Mouse (Mus musculus): ENCODE data around the gene Negr1.

Negr1 gene

GRCm38 (mm10) chr3:156561524-156562423 is at the start of gene Negr1:
Gene Negr1, plus strand, starts transcription at chr3:156561794.
- DNase-seq: peak; percentile 87

DNA sequence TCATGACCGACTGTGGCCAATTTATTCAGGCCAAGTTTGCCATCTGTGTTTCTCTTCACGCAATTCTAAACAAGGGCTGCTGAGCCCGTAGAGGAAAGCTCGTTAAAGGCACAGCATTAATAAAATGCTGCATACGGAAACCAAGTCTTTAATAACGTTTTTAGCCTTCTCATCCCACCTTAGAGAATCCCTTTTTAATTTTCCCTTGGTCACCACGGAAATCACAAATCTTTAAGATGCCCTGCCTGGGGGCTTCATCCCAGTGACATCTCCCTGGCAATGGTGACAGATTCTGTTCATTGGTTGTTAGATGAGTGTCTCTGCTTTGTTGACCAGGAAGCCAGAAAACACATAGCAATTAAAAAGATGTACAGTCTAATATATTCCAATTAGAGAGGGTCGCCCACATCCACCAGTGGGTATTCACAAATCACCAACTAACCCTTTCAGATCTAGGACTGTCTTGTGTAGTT is 35.1 kb upstream of the Negr1 start:
- DNase-seq: no peak

DNA sequence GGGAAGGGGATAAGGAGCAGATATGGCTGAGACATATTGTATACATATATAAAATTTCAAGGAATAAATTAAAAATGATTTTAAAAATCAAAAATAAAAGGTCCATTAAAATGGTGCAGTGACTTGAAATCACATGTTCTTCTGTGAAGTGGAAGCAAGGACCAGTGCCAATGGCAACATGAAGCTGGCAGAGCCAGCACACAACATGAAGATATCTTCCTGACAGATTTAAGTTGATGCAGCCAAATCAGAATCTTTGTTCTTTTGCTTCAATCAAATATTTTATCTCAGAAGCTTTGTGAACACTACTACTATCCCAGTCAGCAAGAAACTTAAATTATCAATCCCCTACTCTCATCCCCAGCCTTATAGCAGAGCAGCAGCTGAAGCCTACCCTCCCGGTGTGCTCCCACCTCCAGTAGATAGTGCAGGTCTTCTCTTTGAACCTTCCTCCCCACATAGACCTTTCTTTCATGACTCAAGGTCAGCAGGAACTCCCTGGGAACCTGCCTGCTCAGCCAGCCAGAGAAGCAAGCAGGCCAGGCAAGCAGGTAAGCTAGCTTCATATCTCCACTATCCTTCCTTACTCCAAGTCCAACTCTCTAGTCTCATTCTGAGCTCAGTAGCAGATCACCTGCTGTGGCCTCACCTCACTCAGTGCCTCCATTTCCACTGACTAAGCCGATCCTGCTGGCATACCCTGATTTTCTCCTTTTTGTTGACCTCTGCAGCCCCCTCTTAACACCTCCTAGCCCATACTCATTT is 34.2 kb upstream of the Negr1 start:
- DNase-seq: no peak

DNA sequence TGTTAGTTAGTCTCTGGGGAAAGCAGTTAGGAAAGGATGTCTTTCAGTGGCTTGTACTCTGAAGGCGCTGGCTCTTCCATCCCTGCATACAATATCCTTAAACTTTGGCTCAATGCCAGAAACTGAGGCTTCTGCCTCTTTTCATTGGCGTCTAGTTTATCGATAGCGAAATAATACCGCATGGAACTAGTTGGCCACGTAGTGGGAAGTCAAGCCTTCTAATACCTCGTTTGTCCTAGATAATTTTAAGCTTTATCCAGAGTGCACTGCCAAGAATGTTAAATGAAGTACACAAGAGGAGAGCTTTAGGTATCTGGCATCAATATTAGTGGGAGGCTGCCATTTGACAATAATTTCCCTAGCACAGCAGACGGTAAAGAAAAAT is 2.2 kb upstream of the Negr1 start:
- peak; percentile 32 for DNase-seq

GRCm38 (mm10) chr3:156559826-156560471 is 1.6 kb upstream of the Negr1 start:
- DNase-seq: peak; percentile 25

- peak; percentile 86 for DNase-seq
Observed at GRCm38 (mm10) chr3:156560766-156561165, 828 bp upstream of the Negr1 start.

GRCm38 (mm10) chr3:156562424-156562785 is 811 bp downstream of the Negr1 start:
- peak; percentile 23 for DNase-seq

GRCm38 (mm10) chr3:156562796-156563195 is 1.2 kb downstream of the Negr1 start:
- DNase-seq: no peak

- DNase-seq: peak; percentile 6
Observed at GRCm38 (mm10) chr3:156563353-156563752, 1.8 kb downstream of the Negr1 start.

DNA sequence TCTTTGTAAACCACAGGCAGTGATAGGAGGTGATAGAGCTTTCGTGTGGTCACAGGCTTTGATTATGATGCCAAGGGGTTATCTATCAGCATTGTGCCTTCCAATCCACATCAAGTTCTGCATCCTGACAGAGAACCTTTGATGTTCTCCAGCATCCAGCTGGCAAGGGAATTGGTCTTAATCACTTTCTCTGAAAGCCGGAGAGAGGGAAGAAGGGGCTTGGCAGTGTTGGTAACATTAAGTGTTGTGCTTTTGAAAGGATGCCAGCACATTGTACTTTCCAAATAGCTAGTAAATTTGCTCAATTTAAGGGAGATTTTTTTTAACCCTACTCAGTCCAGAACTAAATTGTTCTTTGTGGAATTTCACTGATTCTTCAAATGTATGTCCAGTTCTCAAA is 11.9 kb downstream of the Negr1 start:
- DNase-seq: no peak

DNA sequence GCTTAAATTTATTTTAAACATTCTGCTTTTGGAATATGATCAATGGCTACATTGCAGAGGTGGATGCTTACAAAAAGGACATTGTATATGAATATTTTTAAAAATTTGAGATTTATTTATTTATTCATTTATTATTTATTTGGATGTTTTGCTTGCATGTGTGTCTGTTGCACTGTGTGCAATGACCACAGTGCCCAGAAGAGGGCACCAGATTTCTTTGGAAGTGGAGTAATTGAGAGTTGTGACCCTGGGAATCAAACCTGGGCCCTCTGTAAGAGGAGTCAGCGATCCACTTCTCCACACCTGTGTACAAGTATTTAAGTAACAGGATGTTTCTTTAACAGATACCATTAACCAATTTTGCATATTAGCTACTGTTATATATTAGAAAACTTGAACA is 14.7 kb downstream of the Negr1 start:
- DNase-seq: no peak

- DNase-seq: no peak
Observed at GRCm38 (mm10) chr3:156590612-156591011, 29.0 kb downstream of the Negr1 start.

DNA sequence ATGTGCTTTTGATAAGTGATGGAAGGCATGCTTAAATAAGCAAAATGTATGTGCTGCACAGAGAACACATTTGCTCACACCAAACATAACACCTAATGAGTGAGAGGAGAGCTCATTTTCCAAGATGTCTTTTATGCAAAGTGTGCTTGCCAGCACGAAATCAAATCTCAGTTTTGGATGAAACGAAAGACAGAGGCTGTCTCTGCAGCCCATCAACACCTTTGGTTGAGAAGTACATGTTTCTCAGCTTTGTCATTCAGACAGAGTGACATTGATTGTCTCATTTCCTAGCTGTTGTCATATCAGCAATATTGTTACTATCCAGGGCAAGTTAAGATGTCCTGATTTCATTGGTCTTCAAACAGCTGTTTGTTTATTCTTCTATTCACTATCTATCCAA is 29.5 kb downstream of the Negr1 start:
- DNase-seq: no peak

DNA sequence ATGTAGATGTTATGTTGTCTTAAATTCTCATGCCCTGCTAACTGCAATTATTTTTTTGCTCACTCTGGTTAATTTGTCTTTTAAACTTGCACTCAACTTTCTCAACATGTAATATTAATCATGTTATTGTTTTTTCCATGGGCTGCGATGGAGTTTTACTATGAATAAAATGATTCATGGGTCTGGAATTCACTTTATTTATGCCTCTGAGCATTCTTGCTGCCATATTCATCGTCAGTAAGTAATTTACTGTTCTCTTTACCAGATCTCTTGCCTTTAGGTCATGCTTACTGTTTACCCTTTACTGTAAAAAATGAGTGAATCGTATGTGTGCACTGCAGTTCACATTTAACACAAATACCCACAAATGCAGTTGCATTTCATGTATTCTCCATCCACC is 45.3 kb downstream of the Negr1 start:
- DNase-seq: no peak

DNA sequence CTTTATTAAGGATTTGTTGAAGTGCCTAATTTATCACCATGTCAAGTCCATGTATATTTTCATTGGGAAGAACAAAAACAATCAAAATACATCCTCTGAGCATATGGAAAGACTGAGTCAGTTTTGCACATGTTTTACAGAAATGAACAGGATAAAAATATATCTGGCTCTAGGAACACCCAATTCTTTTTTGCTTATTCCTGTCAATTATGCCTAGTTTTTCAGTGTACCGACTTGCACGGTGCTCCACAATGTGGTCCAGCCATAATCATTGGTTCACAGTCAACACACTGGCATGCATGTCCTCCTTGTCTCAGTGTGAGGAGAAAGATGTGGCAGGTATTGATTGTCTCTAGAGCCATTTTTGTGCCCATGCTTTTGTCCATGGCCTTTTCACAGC is 58.3 kb downstream of the Negr1 start:
- DNase-seq: no peak

DNA sequence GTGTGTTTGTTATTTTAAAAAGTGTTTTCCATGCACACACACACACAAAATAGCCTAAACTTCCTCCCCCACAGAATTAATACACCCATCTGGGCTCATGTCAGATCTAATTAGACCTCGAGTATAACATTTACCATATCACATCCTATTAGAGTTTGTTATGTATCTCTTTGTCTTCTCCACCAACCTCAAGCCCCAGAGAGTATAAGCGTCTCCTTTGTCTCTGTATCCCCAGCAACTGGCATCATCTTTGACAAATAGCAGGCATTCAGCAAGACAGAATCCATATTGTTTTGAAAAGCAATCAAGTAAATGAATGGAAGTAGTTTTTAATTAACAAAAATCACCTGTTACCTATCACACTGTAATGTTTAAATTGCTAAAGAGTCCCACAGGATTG is 67.0 kb downstream of the Negr1 start:
- DNase-seq: no peak

DNA sequence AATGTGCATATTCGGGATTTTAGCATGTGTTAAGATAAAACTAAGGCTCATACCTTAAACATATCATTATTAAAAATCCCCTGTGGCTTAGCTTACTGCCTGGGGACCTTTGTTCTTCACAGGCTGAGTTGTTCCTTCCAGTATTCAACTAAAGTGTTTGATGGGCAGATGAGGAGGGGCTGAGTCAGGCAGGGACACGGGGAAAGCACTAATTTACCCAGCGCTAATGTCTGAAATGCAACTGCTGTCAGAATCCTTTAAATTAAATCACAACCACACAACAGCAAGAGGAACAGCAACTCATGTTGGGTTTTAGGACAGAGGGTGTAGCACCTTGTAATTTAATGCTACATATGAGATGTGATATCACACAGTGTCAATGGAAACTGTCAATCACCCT is 71.3 kb downstream of the Negr1 start:
- DNase-seq: no peak

DNA sequence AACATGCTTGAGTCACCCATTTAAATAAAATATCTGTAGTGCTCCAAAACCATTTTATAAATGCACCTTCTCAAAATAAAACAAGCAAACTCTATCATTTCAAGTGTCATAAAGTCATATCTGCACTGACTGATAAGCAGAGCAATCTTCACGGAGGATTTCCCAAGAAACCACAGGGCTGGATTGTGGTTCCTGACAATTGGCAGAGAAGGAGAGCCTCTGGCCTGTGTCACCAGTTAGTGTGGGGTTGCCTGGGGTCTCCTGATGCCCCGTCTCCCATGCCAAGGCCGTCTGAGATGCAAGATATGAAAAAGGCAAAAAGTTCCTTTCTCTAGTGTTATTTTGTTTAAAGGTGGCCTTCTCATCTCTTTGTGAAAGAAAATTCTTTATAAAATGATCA is 77.8 kb downstream of the Negr1 start:
- DNase-seq: no peak

GRCm38 (mm10) chr3:156643710-156644363 is 82.2 kb downstream of the Negr1 start:
- peak; percentile 68 for DNase-seq

DNA sequence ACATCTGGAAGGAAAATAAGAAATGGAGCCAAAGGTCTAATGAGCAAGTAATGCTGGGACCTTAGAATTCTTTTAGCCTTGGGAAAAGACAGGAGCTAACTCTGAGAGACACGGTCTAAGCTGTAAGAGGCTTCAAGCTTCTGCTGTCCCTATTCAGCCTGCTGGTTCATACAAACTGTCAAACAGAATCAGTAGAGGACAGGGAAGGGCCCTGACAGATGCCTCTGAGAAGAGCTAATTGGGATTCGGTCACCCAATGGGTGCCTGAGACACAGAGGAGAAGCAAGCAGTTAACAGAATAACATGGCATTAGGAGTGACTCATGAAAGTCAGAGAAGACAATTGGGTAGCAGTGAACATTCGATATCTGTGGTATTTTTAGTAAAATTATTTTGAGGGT is 86.8 kb downstream of the Negr1 start:
- DNase-seq: no peak

GRCm38 (mm10) chr3:156662553-156662952 is 101.0 kb downstream of the Negr1 start:
- no peak for DNase-seq

- DNase-seq: no peak
Observed at GRCm38 (mm10) chr3:156672560-156672959, 111.0 kb downstream of the Negr1 start.

- no peak for DNase-seq
Observed at GRCm38 (mm10) chr3:156690059-156690605, 128.5 kb downstream of the Negr1 start.
